Mouse (Mus musculus) megakaryocyte, adult 5-6 weeks (primary cell): ENCODE data around the gene Rpl36-ps4. TPM values are rescaled to one million over a fixed set of nuclear protein-coding genes. Genes with fewer than 3 reads are reported as not detected.

Experiments used
- ATAC-seq: 2 replicates; pipeline ENCODE4 v1.8.0; 2016; ENCODE audit warnings: mild to moderate bottlenecking, inconsistent platforms; ENCODE audit not compliant: poor library complexity, severe bottlenecking
- total RNA-seq, 2 experiments: library from RNA; stranded (forward) in 1 of 2; stranded (reverse) in 1 of 2; fragments of 153-499, 151-499 nt in 1 of 2; fragments of 221-1000, 200-1000 nt in 1 of 2; gene quantifications; 2 replicates each; pipeline versions ENCODE4 v1.2.3 to v1.2.4; 2015 to 2017

Gene Rpl36-ps4
- total RNA-seq (2015), result not detected in 2 replicates
- total RNA-seq (2017), result not detected in 2 replicates

GRCm38 (mm10) chr17:87920677-87921076 lies at the start of gene Rpl36-ps4:
Gene Rpl36-ps4, plus strand, starts transcription at chr17:87920977.
- ATAC-seq, result no peak

GRCm38 (mm10) chr17:87871461-87872126 lies 49.2 kb upstream of the Rpl36-ps4 start:
- no peak for ATAC-seq

- no peak for ATAC-seq
Measured at GRCm38 (mm10) chr17:87872286-87872685, 48.5 kb upstream of the Rpl36-ps4 start.

GRCm38 (mm10) chr17:87873456-87873855 lies 47.3 kb upstream of the Rpl36-ps4 start:
- no peak for ATAC-seq

- no peak for ATAC-seq
Measured at GRCm38 (mm10) chr17:87873943-87874342, 46.8 kb upstream of the Rpl36-ps4 start.

GRCm38 (mm10) chr17:87875346-87875920 lies 45.3 kb upstream of the Rpl36-ps4 start:
- no peak for ATAC-seq

- no peak for ATAC-seq
Measured at GRCm38 (mm10) chr17:87876295-87877000, 44.3 kb upstream of the Rpl36-ps4 start.

GRCm38 (mm10) chr17:87877207-87878073 lies 43.3 kb upstream of the Rpl36-ps4 start:
- no peak for ATAC-seq

GRCm38 (mm10) chr17:87878556-87879483 lies 42.0 kb upstream of the Rpl36-ps4 start:
- ATAC-seq, result no peak

GRCm38 (mm10) chr17:87879484-87880225 lies 41.1 kb upstream of the Rpl36-ps4 start:
- ATAC-seq, result no peak

GRCm38 (mm10) chr17:87882594-87882993 lies 38.2 kb upstream of the Rpl36-ps4 start:
- ATAC-seq, result peak; percentile 71

GRCm38 (mm10) chr17:87897175-87897574 lies 23.6 kb upstream of the Rpl36-ps4 start:
- no peak for ATAC-seq

- no peak for ATAC-seq
Measured at GRCm38 (mm10) chr17:87900677-87901076, 20.1 kb upstream of the Rpl36-ps4 start.

- ATAC-seq, result no peak
Measured at GRCm38 (mm10) chr17:87901163-87901562, 19.6 kb upstream of the Rpl36-ps4 start.

- no peak for ATAC-seq
Measured at GRCm38 (mm10) chr17:87903213-87903612, 17.6 kb upstream of the Rpl36-ps4 start.

- ATAC-seq, result no peak
Measured at GRCm38 (mm10) chr17:87903725-87904124, 17.1 kb upstream of the Rpl36-ps4 start.

- ATAC-seq, result no peak
Measured at GRCm38 (mm10) chr17:87915386-87915785, 5.4 kb upstream of the Rpl36-ps4 start.

- ATAC-seq, result no peak
Measured at GRCm38 (mm10) chr17:87918121-87918520, 2.7 kb upstream of the Rpl36-ps4 start.

- no peak for ATAC-seq
Measured at GRCm38 (mm10) chr17:87934326-87934725, 13.5 kb downstream of the Rpl36-ps4 start.
